Mouse (Mus musculus) colon, adult 2 months (tissue): ENCODE measurements around the gene Fcnb. TPM values are rescaled to one million over a fixed set of nuclear protein-coding genes. Genes with fewer than 3 reads are reported as not detected.

Experiments
- polyA plus RNA-seq: library from polyadenylated mRNA; depleted of rRNA; stranded (reverse); fragments of >200 nt; gene quantifications from 2 replicates; pipeline ENCODE4 v1.2.3, GENCODE M21; 2012; rRNA removed

Fcnb gene
- 0.36 TPM in 1 of 2 replicates, not detected in the other for polyA plus RNA-seq

GRCm38 (mm10) chr2:28084768-28085167 lies at the start of gene Fcnb:
Fcnb (minus strand) TSS chr2:28084885.

Other genes starting within 250 kb of the Fcnb start
- gene Col5a1, start 198.5 kb downstream of the Fcnb start, polyA plus RNA-seq: 24.9 and 31.8 TPM in 2 replicates
- 27.1 and 28.2 TPM in 2 replicates for gene Olfm1, start 108.1 kb upstream of the Fcnb start, polyA plus RNA-seq